Mouse (Mus musculus) gastrocnemius, postnatal 14 days (tissue): ENCODE measurements around the gene Foxd1. TPM values are rescaled to one million over a fixed set of nuclear protein-coding genes. Genes with fewer than 3 reads are reported as not detected.

Experiments
- DNase-seq: peaks from one replicate; pipeline ENCODE4 v3.0.0; 2021; ENCODE audit warnings: mixed read lengths
- intact Hi-C: fragments of 180-260 bp; cut with DNase I; formaldehyde crosslinking; loops from one replicate; pipeline ENCODE4 v1.15.1; 2025; ENCODE audit warnings: low total_unique reads
- total RNA-seq, 2 experiments: library from RNA; stranded (reverse); gene quantifications; 2 replicates each; pipeline ENCODE4 v1.2.3; 2021

The Foxd1 gene
- total RNA-seq, 2 experiments from 2014 or later = 0.09 to 0.18 TPM

- intact Hi-C loops = no loop called here
These were observed 20.9 kb downstream of the Foxd1 start for GRCm38 (mm10) chr13:98374979-98375378.

GRCm38 (mm10) chr13:98377746-98378145, 23.7 kb downstream of the Foxd1 start:
- intact Hi-C loops = no loop called here
- no peak for DNase-seq

More at GRCm38 (mm10) chr13:98374979-98375378, 20.9 kb downstream of the Foxd1 start:
- no peak for DNase-seq

- no peak for DNase-seq
- intact Hi-C loops = no loop called here
These were observed 28.7 kb downstream of the Foxd1 start for GRCm38 (mm10) chr13:98382751-98383150.

GRCm38 (mm10) chr13:98383911-98384498, 30.0 kb downstream of the Foxd1 start:
- DNase-seq = no peak
- intact Hi-C loops = no loop called here

GRCm38 (mm10) chr13:98385877-98386276, 31.8 kb downstream of the Foxd1 start:
- intact Hi-C loops = loop anchor here (5.0 kb wide), 1 partner anchor 211 kb away; no protein-coding TSS in a partner anchor
- DNase-seq = no peak

- intact Hi-C loops = loop anchor here (5.0 kb wide), 1 partner anchor 208 kb away; no protein-coding TSS in a partner anchor
- no peak for DNase-seq
These were observed 35.0 kb downstream of the Foxd1 start for GRCm38 (mm10) chr13:98389092-98389491.

- DNase-seq = no peak
- intact Hi-C loops = no loop called here
These were observed 36.3 kb downstream of the Foxd1 start for GRCm38 (mm10) chr13:98390363-98390762.

GRCm38 (mm10) chr13:98390771-98391634, 37.0 kb downstream of the Foxd1 start:
- DNase-seq = peak; percentile 50
- intact Hi-C loops = no loop called here

GRCm38 (mm10) chr13:98391635-98391990, 37.6 kb downstream of the Foxd1 start:
- no peak for DNase-seq
- intact Hi-C loops = no loop called here

GRCm38 (mm10) chr13:98392031-98392430, 38.0 kb downstream of the Foxd1 start:
- DNase-seq = no peak
- intact Hi-C loops = no loop called here

- intact Hi-C loops = no loop called here
- DNase-seq = no peak
These were observed 39.5 kb downstream of the Foxd1 start for GRCm38 (mm10) chr13:98393356-98394070.

Other genes with a start within 250 kb of the Foxd1 start
- 1 to 10 TPM; 3.8 to 4.6 TPM for gene Arhgef28, start 147.8 kb upstream of the Foxd1 start, total RNA-seq
- 1 to 10 TPM; 3.6 to 4.5 TPM for gene Utp15, start 91.2 kb upstream of the Foxd1 start, total RNA-seq
- 10 to 100 TPM; 13.4 to 14.2 TPM for gene Ankra2, start 91.2 kb upstream of the Foxd1 start, total RNA-seq
- not detected for gene Gm21976, start 74.4 kb upstream of the Foxd1 start, total RNA-seq
- gene Btf3, start 37.2 kb upstream of the Foxd1 start, total RNA-seq = 100 to 1,000 TPM; 243 to 260 TPM
- not detected for gene Gm10320, start 137.8 kb downstream of the Foxd1 start, total RNA-seq